Mouse (Mus musculus) left cerebral cortex, adult 18-20 months (tissue): ENCODE data around the gene Mtch2. TPM values are rescaled to one million over a fixed set of nuclear protein-coding genes. Genes with fewer than 3 reads are reported as not detected.
A peak's percentile ranks its signal among the peaks of the same experiment; 100 is the strongest.
"Not testable (repeated sequence)": the region's sequence is repeated elsewhere in the genome, so short reads cannot be mapped to it uniquely, and the experiment has no call there.

Experiments
- DNase-seq, 2 experiments: peaks; one replicate each; pipeline ENCODE4 v3.0.0; 2021 to 2022; ENCODE audit warnings: low spot score in 2 of 2, mixed read lengths in 1 of 2
- long read RNA-seq, 2 experiments: library from polyadenylated mRNA; stranded (forward); transcript quantifications; one replicate each; pipeline ENCODE4 v2.0.0; 2021
- total RNA-seq, 2 experiments: library from RNA; stranded (reverse); gene quantifications; 2 replicates each; pipeline ENCODE4 v1.2.3; 2021

Gene Mtch2
- total RNA-seq = 100 to 1,000 TPM in 1 of 2 experiments, 10 to 100 TPM in 1; 96.8 to 106 TPM
- long read RNA-seq, experiment 1, transcript Mtch2-205 (13 exons, 2,596 nt) = major isoform, 108 of 128 reads
- long read RNA-seq, experiment 1, partial matches to known transcripts = 8 of 128 reads
- long read RNA-seq, experiment 1, other reads (novel, unspliced or antisense) = 12 of 128 reads
- long read RNA-seq, experiment 2, transcript Mtch2-205 (13 exons, 2,596 nt) = major isoform, 93 of 118 reads
- long read RNA-seq, experiment 2, partial matches to known transcripts = 0 of 118 reads
- long read RNA-seq, experiment 2, other reads (novel, unspliced or antisense) = 23 of 118 reads

- peak; percentile 97 to 99 for DNase-seq
These were observed at the start of gene Mtch2 for GRCm38 (mm10) chr2:90846955-90847680. TSS of gene Mtch2 (plus strand) at chr2:90847155.

- no peak for DNase-seq
These were observed 38.5 kb upstream of the Mtch2 start for GRCm38 (mm10) chr2:90808241-90809126.

- DNase-seq = no peak
These were observed 36.2 kb upstream of the Mtch2 start for GRCm38 (mm10) chr2:90810751-90811150.

- no peak for DNase-seq
These were observed 31.7 kb upstream of the Mtch2 start for GRCm38 (mm10) chr2:90815266-90815665.

GRCm38 (mm10) chr2:90816144-90816543, 30.8 kb upstream of the Mtch2 start:
- DNase-seq = no peak

GRCm38 (mm10) chr2:90818710-90819109, 28.2 kb upstream of the Mtch2 start:
- peak; percentile 3 to 15 for DNase-seq

- DNase-seq = no peak
These were observed 26.1 kb upstream of the Mtch2 start for GRCm38 (mm10) chr2:90820894-90821293.

- DNase-seq = no peak
These were observed 24.0 kb upstream of the Mtch2 start for GRCm38 (mm10) chr2:90822978-90823377.

GRCm38 (mm10) chr2:90823781-90824180, 23.2 kb upstream of the Mtch2 start:
- peak; percentile 16 to 37 for DNase-seq

- not testable (repeated sequence) for DNase-seq
These were observed 22.4 kb upstream of the Mtch2 start for GRCm38 (mm10) chr2:90824528-90824927.

GRCm38 (mm10) chr2:90825515-90826172, 21.3 kb upstream of the Mtch2 start:
- DNase-seq = no peak

GRCm38 (mm10) chr2:90828739-90829138, 18.2 kb upstream of the Mtch2 start:
- no peak for DNase-seq

- DNase-seq = no peak
These were observed 13.5 kb upstream of the Mtch2 start for GRCm38 (mm10) chr2:90833502-90833901.

- no peak for DNase-seq
These were observed 8.3 kb upstream of the Mtch2 start for GRCm38 (mm10) chr2:90838621-90839020.

GRCm38 (mm10) chr2:90843666-90844065, 3.3 kb upstream of the Mtch2 start:
- no peak for DNase-seq

- no peak for DNase-seq
These were observed 2.7 kb upstream of the Mtch2 start for GRCm38 (mm10) chr2:90844262-90844661.

- DNase-seq = no peak
These were observed 1.7 kb upstream of the Mtch2 start for GRCm38 (mm10) chr2:90845234-90845633.

GRCm38 (mm10) chr2:90846171-90846570, 784 bp upstream of the Mtch2 start:
- DNase-seq = no peak

- no peak for DNase-seq
These were observed 379 bp upstream of the Mtch2 start for GRCm38 (mm10) chr2:90846597-90846954.

- DNase-seq = no peak
These were observed 711 bp downstream of the Mtch2 start for GRCm38 (mm10) chr2:90847681-90848050.

GRCm38 (mm10) chr2:90848331-90848730, 1.4 kb downstream of the Mtch2 start:
- no peak for DNase-seq
